Mouse (Mus musculus) intestine, postnatal 0 days (tissue): ENCODE data around the gene Rnf213. TPM values are rescaled to one million over a fixed set of nuclear protein-coding genes. Genes with fewer than 3 reads are reported as not detected.

Source experiments
- ATAC-seq: fragments of 200-750 bp; cut with Nextera tagmentation; 2 replicates; pipeline ENCODE4 v1.8.0; 2017; ENCODE audit warnings: mild to moderate bottlenecking, moderate TSS enrichment, moderate library complexity
- H3K27ac ChIP-seq: fragments of 300-500 bp; sonication (generic); 2 replicates; pipeline ENCODE4 v1.5.1; 2014; ENCODE audit warnings: mild to moderate bottlenecking, low read depth, low read length, moderate library complexity
- H3K27me3 ChIP-seq: fragments of 300-500 bp; sonication (generic); replicated peaks from 2 replicates; pipeline ENCODE4 v1.6.1; 2014; ENCODE audit warnings: low read length, mixed read lengths; ENCODE audit not compliant: control insufficient read depth, insufficient read depth
- H3K36me3 ChIP-seq: fragments of 300-500 bp; sonication (generic); 2 replicates; pipeline ENCODE4 v1.6.1; 2014; ENCODE audit warnings: mild to moderate bottlenecking, moderate library complexity; ENCODE audit not compliant: control insufficient read depth, insufficient read depth
- H3K4me1 ChIP-seq: fragments of 300-500 bp; sonication (generic); replicated peaks from 2 replicates; pipeline ENCODE4 v1.6.1; 2014; ENCODE audit warnings: antibody characterized with exemption, low read length, mixed read lengths; ENCODE audit not compliant: control insufficient read depth, insufficient read depth
- H3K4me2 ChIP-seq: fragments of 300-500 bp; sonication (generic); replicated peaks from 2 replicates; pipeline ENCODE4 v1.6.1; 2014; ENCODE audit warnings: low read depth, mild to moderate bottlenecking, moderate library complexity
- H3K4me3 ChIP-seq: fragments of 300-500 bp; sonication (generic); 2 replicates; pipeline ENCODE4 v1.5.1; 2014; ENCODE audit warnings: low read depth, low read length
- H3K9ac ChIP-seq: fragments of 300-500 bp; sonication (generic); 2 replicates; pipeline ENCODE4 v1.6.1; 2014; ENCODE audit warnings: mild to moderate bottlenecking, low read depth, low read length
- H3K9me3 ChIP-seq: fragments of 300-500 bp; sonication (generic); 2 replicates; pipeline ENCODE4 v1.6.1; 2016; ENCODE audit warnings: mixed run types; ENCODE audit not compliant: control insufficient read depth
- CTCF ChIP-seq: sonication (generic); IDR thresholded peaks from 2 replicates; pipeline ENCODE4 v1.5.1; 2016; ENCODE audit warnings: low read depth, mild to moderate bottlenecking, control low read depth, antibody characterized with exemption, moderate library complexity
- WGBS: fragments of 180-500 bp; shearing (Covaris S2); extraction: QIAGEN DNeasy Blood & Tissue Kit; methylation state at CpG from one replicate; pipeline ENCODE4 v1.1.7; 2014; 5-methylcytosine and 5-hydroxymethylcytosine counted together
- polyA plus RNA-seq: library from polyadenylated mRNA; unstranded; fragments of >200 nt; fragmentation: Nextera tagmentation; extraction: Ambion mirVana; gene quantifications from 2 replicates; pipeline ENCODE4 v1.2.1, GENCODE M21; 2015

The Rnf213 gene
- polyA plus RNA-seq, 1 experiment from 2014 or later = 23.2 TPM

- Histone ChIP-seq H3K9me3 (no peaks in the 10 kb centered on the region), H3K4me3 (peak overlapping the region; percentile 77), H3K27ac (peak overlapping the region; percentile 51), H3K4me2 (peak overlapping the region; percentile 76), H3K27me3 (no peaks in the 10 kb centered on the region), H3K36me3 (peaks cover 21% of the 10 kb centered on the region; the same call in 1 of the 2 replicates), H3K4me1 (0 out of 2 replicates have a peak, but pooled peaks cover 4% of the 10 kb centered on the region), H3K9ac (peak overlapping the region; percentile 71)
- TF ChIP-seq CTCF = 0 out of 2 replicates have a peak, but pooled peaks have one; percentile 6
- under 1% methylated on average over 22 of the region's 23 CpGs for WGBS
- ATAC-seq = no peak
Measured at GRCm38 (mm10) chr11:119354798-119355442, 38.0 kb upstream of the Rnf213 start.

- peak within 1 kb of the TSS; percentile 77 for H3K4me3 ChIP-seq
- peak within 1 kb of the TSS; percentile 51 for H3K27ac ChIP-seq
- TF ChIP-seq CTCF = no peak
- WGBS = under 1% methylated on average over 40 of the region's 40 CpGs
- H3K9ac ChIP-seq = peak within 1 kb of the TSS; percentile 71
- H3K36me3 ChIP-seq = peaks cover 21% of the 10 kb centered on the region; the same call in 1 of the 2 replicates
- H3K4me1 ChIP-seq = 0 out of 2 replicates have a peak, but pooled peaks cover 4% of the 10 kb centered on the region
- H3K9me3 ChIP-seq = no peaks in the 10 kb centered on the region
- H3K27me3 ChIP-seq = no peaks in the 10 kb centered on the region
- peak; percentile 92 for ATAC-seq
- peak within 1 kb of the TSS; percentile 76 for H3K4me2 ChIP-seq
Measured at GRCm38 (mm10) chr11:119355443-119356385, 37.2 kb upstream of the Rnf213 start, which contains the start of the genes Sgsh and Slc26a11. TSS of gene Sgsh (minus strand) at chr11:119355536. TSS of gene Slc26a11 (plus strand) at chr11:119355557.

- WGBS = 92% methylated on average over 10 of the region's 10 CpGs
- Histone ChIP-seq H3K9me3 (no peaks in the 10 kb centered on the region), H3K27me3 (no peaks in the 10 kb centered on the region), H3K4me2 (no peak overlapping the region), H3K27ac (no peak overlapping the region), H3K4me1 (0 out of 2 replicates have a peak, but pooled peaks cover 4% of the 10 kb centered on the region), H3K9ac (no peak overlapping the region), H3K4me3 (no peak overlapping the region), H3K36me3 (peaks cover 27% of the 10 kb centered on the region; the same call in 1 of the 2 replicates)
- no peak for ATAC-seq
- no peak for TF ChIP-seq CTCF
Measured at GRCm38 (mm10) chr11:119359089-119359488, 33.8 kb upstream of the Rnf213 start.

- no peak for ATAC-seq
- Histone ChIP-seq H3K9me3 (no peaks in the 10 kb centered on the region), H3K27ac (no peak overlapping the region), H3K4me2 (no peak overlapping the region), H3K36me3 (peaks cover 32% of the 10 kb centered on the region; the same call in 1 of the 2 replicates), H3K27me3 (no peaks in the 10 kb centered on the region), H3K4me1 (no peaks in the 10 kb centered on the region), H3K9ac (no peak overlapping the region), H3K4me3 (no peak overlapping the region)
- no peak for TF ChIP-seq CTCF
- 31% methylated on average over 11 of the region's 11 CpGs for WGBS
Measured at GRCm38 (mm10) chr11:119362769-119363533, 29.9 kb upstream of the Rnf213 start.

GRCm38 (mm10) chr11:119363534-119364145 is 29.3 kb upstream of the Rnf213 start:
- peak; percentile 78 for ATAC-seq
- no peak overlapping the region for H3K27ac ChIP-seq
- H3K4me1 ChIP-seq = no peaks in the 10 kb centered on the region
- no peaks in the 10 kb centered on the region for H3K9me3 ChIP-seq
- no peak overlapping the region for H3K9ac ChIP-seq
- no peaks in the 10 kb centered on the region for H3K27me3 ChIP-seq
- H3K36me3 ChIP-seq = peaks cover 28% of the 10 kb centered on the region; the same call in 1 of the 2 replicates
- H3K4me3 ChIP-seq = no peak overlapping the region
- H3K4me2 ChIP-seq = no peak overlapping the region
- WGBS = 28% methylated on average over 11 of the region's 11 CpGs
- peak; percentile 94 for TF ChIP-seq CTCF
